Mouse (Mus musculus) lung, postnatal 0 days (tissue): ENCODE data around the gene Higd1b.

Experiments used
- CTCF ChIP-seq: IDR thresholded peaks from 2 replicates; pipeline ENCODE4 v1.5.1; 2016; ENCODE audit warnings: antibody characterized with exemption, mild to moderate bottlenecking
- EP300 ChIP-seq: IDR thresholded peaks from 2 replicates; pipeline ENCODE4 v1.6.1; 2016; ENCODE audit warnings: antibody characterized with exemption, mild to moderate bottlenecking, control low read depth

- TF ChIP-seq CTCF, result no peak
- TF ChIP-seq EP300, result no peak
Measured at GRCm38 (mm10) chr11:102808246-102808645, 27.4 kb upstream of the Higd1b start.
